Mouse (Mus musculus) embryonic fibroblast, embryonic 13.5 days (primary cell): ENCODE data around the gene Slc35b1. TPM values are rescaled to one million over a fixed set of nuclear protein-coding genes. Genes with fewer than 3 reads are reported as not detected.

ENCODE experiments used
- H3K27ac ChIP-seq: 2 replicates; pipeline ENCODE4 v1.5.1; 2012; ENCODE audit warnings: low read length, control low read depth, inconsistent platforms; ENCODE audit not compliant: insufficient read depth
- H3K4me1 ChIP-seq: 2 replicates; pipeline ENCODE4 v1.6.1; 2011; ENCODE audit warnings: low read length; ENCODE audit not compliant: control insufficient read depth, insufficient read depth
- H3K4me3 ChIP-seq: 2 replicates; pipeline ENCODE4 v1.5.1; 2011; ENCODE audit warnings: mild to moderate bottlenecking, control low read depth, low read length; ENCODE audit not compliant: insufficient read depth
- CTCF ChIP-seq: IDR thresholded peaks from 2 replicates; pipeline ENCODE4 v1.5.1; 2011; ENCODE audit warnings: mild to moderate bottlenecking, control low read depth, low read length, moderate library complexity, borderline replicate concordance; ENCODE audit not compliant: insufficient read depth
- POLR2A ChIP-seq: IDR thresholded peaks from 2 replicates; pipeline ENCODE4 v1.6.1; 2011; ENCODE audit warnings: low read depth, mild to moderate bottlenecking, control low read depth, low read length, moderate library complexity
- polyA plus RNA-seq: library from polyadenylated mRNA; stranded (reverse); fragments of >200 nt; gene quantifications from 2 replicates; pipeline ENCODE4 v1.2.4, GENCODE M21; 2011; ENCODE audit warnings: low read depth; ENCODE audit not compliant: missing spikeins, insufficient read length

Slc35b1 gene
- polyA plus RNA-seq, 1 experiment, result 97.2 TPM

DNA sequence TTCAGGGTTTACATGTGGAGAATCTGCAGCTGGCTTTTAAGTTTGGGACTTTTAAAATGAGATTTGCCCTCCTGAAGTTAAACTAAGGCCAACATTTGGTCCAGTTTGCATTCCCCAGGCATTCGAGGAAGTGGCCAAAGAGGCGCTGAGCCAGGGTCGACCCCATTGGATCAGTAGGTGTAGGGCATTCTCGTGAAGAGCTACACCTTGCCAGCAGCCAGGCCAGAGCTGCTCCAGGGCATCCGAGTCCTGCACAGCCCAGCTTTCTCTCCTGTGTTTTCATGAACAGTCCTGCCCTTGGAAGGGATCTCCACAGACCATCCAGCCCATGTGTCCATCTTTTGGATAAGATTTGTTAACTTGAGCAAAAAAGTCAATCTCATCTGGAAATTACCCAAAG is 20.1 kb upstream of the Slc35b1 start:
- Histone ChIP-seq H3K4me1 (no peaks in the 10 kb centered on the region), H3K4me3 (no peak overlapping the region), H3K27ac (no peak overlapping the region)
- no peak for TF ChIP-seq POLR2A
- no peak for TF ChIP-seq CTCF

DNA sequence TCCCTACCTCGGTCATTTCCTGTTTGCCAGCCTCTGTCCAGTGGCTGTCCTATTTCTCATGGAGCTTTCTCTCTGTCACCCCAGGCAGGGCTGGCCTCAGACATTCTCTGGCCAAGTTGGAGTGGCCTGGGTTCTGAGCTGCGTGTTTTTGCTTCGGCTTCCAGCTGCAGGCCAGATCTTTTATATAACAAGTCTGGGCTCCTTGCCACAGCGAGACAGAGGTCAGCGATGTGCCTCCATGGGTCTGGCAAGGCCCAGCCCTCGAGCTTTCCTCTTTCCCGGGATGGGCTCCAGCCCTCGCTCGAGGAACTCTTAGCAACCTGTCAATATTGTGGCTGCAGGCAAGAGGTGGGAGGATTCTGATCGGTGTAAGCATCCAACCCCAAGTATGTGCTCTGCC is 18.9 kb upstream of the Slc35b1 start:
- TF ChIP-seq POLR2A (no peak), CTCF (no peak)
- Histone ChIP-seq H3K4me1 (no peaks in the 10 kb centered on the region), H3K4me3 (no peak overlapping the region), H3K27ac (no peak overlapping the region)

DNA sequence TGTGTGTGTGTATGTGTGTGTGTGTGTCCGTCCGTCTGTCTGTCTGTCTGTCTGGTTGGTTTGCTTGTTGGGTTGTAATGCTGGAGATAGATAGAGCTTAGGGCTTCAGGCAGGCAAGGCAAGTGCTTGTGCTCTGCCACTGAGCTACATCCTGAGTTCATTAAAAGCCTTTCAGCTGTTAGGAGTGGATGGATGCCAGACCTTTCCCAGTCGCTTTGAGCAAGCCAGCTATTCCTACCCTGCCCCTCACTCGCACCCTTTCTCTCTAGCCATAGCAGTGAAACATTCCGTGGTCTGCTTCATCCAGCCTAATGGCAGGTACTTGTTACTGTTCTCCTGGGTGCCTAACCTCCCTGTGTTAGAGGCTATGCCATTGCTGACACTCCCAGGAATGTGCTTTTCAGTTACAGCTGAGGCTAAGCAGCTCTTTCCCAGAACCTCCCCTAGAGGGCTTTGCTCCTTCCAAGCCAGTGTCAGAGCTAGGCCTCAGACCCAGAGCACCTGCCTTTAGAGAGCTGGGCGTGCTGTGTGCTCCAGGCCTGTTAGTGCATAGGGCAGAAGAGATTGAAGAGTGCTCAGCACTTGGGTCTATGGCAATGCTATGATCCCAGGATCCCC is 18.1 kb upstream of the Slc35b1 start:
- TF ChIP-seq CTCF (no peak), POLR2A (no peak)
- H3K27ac ChIP-seq, result no peak overlapping the region

DNA sequence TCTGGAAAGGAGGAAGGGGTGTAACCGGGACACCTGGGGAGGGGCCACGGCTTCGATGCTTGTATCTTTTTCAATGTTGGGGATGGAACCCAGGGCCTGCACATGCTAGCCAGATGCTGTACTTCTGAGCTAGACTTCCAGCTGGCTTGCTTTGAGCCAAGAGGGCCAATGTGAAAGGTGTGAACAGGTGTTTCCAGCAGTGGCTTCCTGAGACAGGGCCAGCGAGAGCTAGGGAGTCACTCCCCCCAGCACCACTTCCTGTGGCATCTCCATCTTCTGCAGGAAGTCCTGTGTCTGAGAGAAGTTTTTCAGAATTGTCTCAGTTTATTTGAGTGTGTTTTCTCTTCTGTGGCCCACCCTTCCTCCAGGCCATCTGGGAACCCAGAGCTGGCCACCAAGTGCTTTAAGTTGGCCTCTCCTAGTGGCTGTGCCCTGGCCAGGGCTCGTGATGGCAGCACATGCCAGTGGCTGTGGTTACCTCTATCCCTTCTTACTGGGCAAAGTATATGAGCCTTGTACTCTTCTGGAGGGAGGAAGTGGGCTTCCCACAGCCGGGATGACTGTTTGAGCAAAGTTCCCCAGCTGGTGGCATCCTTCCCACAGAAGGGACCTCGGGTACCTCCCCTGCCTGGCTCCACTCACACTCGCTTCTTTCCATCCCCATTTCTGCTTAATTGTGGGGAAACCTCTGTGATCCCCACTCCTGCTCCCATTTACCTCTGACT is 17.3 kb upstream of the Slc35b1 start:
- no peaks in the 10 kb centered on the region for H3K4me1 ChIP-seq
- H3K4me3 ChIP-seq, result no peak overlapping the region
- H3K27ac ChIP-seq, result no peak overlapping the region
- TF ChIP-seq POLR2A, result no peak
- TF ChIP-seq CTCF, result no peak

More for the DNA sequence above, 18.1 kb upstream of the Slc35b1 start:
- Histone ChIP-seq H3K4me1 (no peaks in the 10 kb centered on the region), H3K4me3 (no peak overlapping the region)

DNA sequence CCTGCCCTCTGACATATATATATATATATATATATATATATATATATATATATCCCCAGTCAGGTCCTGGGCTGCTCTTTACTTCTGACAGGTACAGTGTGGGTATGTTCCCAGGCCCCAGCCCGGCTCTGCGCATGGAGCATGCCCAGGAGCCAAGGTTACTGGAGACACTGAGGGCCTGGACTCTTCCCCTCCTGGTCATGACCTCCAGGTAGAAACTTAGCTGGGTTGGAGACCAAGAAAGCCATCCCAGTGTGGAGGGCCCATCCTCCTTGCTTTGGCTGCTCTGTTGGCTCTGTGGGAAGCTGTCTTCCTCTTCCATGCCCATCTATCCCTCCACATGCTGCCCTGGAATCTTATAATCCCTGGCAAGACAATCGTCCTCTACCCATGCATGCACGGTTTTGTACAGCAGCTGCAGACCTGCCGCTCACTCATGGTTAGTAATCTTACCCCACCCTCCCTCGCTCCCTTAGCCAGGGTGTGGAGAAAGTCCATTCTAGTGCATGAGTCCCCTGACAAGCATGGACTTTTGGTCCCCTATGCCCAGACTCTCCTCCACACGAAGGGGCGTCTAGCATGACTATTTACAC is 16.2 kb upstream of the Slc35b1 start:
- no peak overlapping the region for H3K4me3 ChIP-seq
- no peak overlapping the region for H3K27ac ChIP-seq
- TF ChIP-seq CTCF (no peak), POLR2A (no peak)
- H3K4me1 ChIP-seq, result no peaks in the 10 kb centered on the region

GRCm38 (mm10) chr11:95368871-95369270 is 15.6 kb upstream of the Slc35b1 start:
- TF ChIP-seq CTCF, result no peak
- no peak for TF ChIP-seq POLR2A
- Histone ChIP-seq H3K27ac (no peak overlapping the region), H3K4me3 (no peak overlapping the region), H3K4me1 (no peaks in the 10 kb centered on the region)

GRCm38 (mm10) chr11:95369964-95370890 is 14.3 kb upstream of the Slc35b1 start:
- no peaks in the 10 kb centered on the region for H3K4me1 ChIP-seq
- H3K4me3 ChIP-seq, result no peak overlapping the region
- no peak overlapping the region for H3K27ac ChIP-seq
- TF ChIP-seq POLR2A (no peak), CTCF (no peak)

GRCm38 (mm10) chr11:95371182-95371581 is 13.3 kb upstream of the Slc35b1 start:
- H3K4me3 ChIP-seq, result no peak overlapping the region
- no peaks in the 10 kb centered on the region for H3K4me1 ChIP-seq
- TF ChIP-seq POLR2A, result no peak
- TF ChIP-seq CTCF, result no peak
- H3K27ac ChIP-seq, result no peak overlapping the region

- no peaks in the 10 kb centered on the region for H3K4me1 ChIP-seq
- TF ChIP-seq POLR2A (no peak), CTCF (no peak)
- H3K4me3 ChIP-seq, result no peak overlapping the region
Observed at GRCm38 (mm10) chr11:95378926-95379325, 5.6 kb upstream of the Slc35b1 start.

More at GRCm38 (mm10) chr11:95378926-95379325, 5.6 kb upstream of the Slc35b1 start:
- H3K27ac ChIP-seq, result peak overlapping the region; percentile 27; the same call in 1 of the 2 replicates
